Mouse (Mus musculus) left cerebral cortex, adult 2 months (tissue): ENCODE data around the gene Acad11. TPM values are rescaled to one million over a fixed set of nuclear protein-coding genes. Genes with fewer than 3 reads are reported as not detected.

Experiments used
- DNase-seq, 2 experiments: peaks; one replicate each; pipeline ENCODE4 v3.0.0; 2021 to 2022; ENCODE audit warnings: low spot score in 2 of 2, mixed read lengths in 1 of 2; ENCODE audit errors: extremely low spot score in 1 of 2
- H3K27ac ChIP-seq: fragments of 200-600 bp; 2 replicates; pipeline ENCODE4 v1.8.1; 2022
- H3K4me3 ChIP-seq: fragments of 200-600 bp; 2 replicates; pipeline ENCODE4 v1.8.1; 2022
- CTCF ChIP-seq: fragments of 200-600 bp; IDR thresholded peaks from 2 replicates; pipeline ENCODE4 v1.8.1; 2022; ENCODE audit warnings: antibody characterized with exemption, mild to moderate bottlenecking, moderate library complexity
- intact Hi-C: fragments of 180-260 bp; cut with DNase I; formaldehyde crosslinking; loops from one replicate; pipeline ENCODE4 v1.15.1; 2025
- total RNA-seq, 2 experiments: library from RNA; stranded (reverse); gene quantifications; 2 replicates each; pipeline ENCODE4 v1.2.3; 2021

Gene Acad11
- total RNA-seq, 2 experiments from 2014 or later: 21.4 to 24.7 TPM

DNA sequence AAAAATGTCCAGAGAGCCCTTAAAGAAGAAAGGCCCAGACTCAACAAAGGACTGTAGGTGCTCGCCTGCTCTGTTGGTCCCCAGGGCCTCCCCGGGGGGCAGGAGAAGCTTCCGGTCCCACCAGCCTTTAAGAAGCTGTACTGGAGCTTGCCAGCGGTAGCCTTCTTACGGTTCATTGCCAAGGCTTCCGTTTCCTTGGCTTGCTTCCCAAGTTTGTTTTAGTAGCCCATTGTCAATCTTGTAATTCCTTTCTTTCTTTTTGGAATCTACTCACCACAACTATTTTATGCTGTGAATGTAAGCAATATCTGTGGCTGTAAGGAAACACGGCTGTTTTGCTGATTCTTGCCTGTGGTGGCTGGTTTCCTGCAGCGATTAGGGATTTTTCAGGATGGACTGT, 25.4 kb downstream of the Acad11 start:
- DNase-seq: no peak
- H3K4me3 ChIP-seq: no peak overlapping the region
- TF ChIP-seq CTCF: no peak
- intact Hi-C loops: no loop called here
- H3K27ac ChIP-seq: no peak overlapping the region

DNA sequence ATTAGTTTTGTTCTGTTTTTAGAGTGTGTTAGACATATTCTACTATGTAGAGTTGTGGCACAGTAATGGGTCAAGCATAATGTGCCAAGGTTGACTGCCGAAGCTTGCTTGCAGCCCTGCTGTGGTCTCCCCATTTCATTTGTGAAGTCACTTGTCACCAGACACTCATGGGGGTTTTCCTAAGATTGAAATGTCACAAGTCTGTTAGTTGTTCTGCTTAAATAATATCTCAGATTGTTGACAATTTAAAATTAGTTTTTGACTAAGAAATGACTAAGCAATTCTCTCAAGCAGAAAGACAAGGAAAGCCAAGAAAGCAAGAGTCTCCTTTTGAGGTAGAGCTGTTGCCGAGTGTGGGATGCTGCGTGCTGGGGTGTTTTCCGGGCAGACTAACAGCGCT, 29.8 kb downstream of the Acad11 start:
- intact Hi-C loops: no loop called here
- H3K27ac ChIP-seq: no peak overlapping the region
- no peak for TF ChIP-seq CTCF
- H3K4me3 ChIP-seq: no peak overlapping the region
- no peak for DNase-seq

DNA sequence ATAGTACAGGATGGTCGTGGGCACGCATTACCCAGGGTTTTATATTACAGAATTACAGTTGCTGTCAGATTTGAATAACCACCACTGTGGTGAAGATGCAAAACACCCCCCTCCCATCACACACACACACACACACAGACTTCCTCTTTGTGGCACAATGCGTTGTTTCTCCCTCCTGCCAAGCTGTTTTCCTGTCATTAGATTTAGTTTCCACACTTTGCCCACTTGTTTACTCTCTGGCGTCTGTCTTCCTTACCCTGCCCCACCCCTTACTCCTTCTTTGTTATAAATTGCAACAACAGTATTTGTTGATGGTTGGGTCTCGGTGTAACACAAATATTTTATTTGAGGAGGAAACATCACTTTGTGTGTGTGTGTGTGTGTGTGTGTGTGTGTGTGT, 35.1 kb downstream of the Acad11 start:
- intact Hi-C loops: no loop called here
- TF ChIP-seq CTCF: no peak
- no peak overlapping the region for H3K4me3 ChIP-seq
- H3K27ac ChIP-seq: no peak overlapping the region
- no peak for DNase-seq

DNA sequence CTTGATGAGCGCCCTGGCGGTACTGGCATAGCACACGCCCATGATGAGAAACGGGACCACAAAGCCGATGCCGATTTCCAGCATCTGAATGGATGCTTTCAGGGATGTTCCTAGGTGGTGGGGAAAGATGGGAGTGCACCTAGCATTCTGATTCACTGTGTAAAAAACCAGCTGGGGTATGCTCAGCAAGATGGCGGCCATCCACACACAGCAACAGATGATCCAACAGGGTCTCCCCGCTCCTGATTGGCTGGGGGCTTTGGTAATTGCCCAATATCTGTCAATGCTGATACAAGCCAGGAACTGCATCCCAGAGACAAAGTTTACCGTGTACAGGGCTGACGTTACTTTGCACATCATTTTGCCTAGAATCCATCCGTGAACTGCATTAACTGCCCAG, 35.9 kb downstream of the Acad11 start:
- no peak overlapping the region for H3K27ac ChIP-seq
- no peak for DNase-seq
- no peak for TF ChIP-seq CTCF
- no peak overlapping the region for H3K4me3 ChIP-seq
- intact Hi-C loops: no loop called here

DNA sequence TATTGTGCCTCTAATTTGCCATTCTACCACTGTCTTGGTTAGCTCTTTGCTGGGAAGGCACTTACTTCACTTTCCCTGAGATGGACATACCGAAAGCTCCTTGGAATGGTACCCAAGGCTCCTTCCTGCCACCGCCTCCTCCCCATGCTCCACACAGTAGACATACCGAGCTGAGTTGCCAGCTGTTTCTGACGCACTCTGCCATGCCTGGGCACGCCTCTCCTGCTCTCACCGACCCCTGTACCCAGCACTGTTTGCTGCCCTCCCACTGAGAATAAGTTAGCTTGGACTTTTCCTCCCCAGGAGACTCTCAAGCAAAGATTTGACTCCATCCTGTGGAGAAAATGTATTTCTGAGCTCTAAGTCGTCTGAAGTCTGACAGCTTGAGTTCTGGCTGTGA, 37.6 kb downstream of the Acad11 start:
- no peak overlapping the region for H3K4me3 ChIP-seq
- no peak for DNase-seq
- no peak overlapping the region for H3K27ac ChIP-seq
- intact Hi-C loops: no loop called here
- no peak for TF ChIP-seq CTCF

DNA sequence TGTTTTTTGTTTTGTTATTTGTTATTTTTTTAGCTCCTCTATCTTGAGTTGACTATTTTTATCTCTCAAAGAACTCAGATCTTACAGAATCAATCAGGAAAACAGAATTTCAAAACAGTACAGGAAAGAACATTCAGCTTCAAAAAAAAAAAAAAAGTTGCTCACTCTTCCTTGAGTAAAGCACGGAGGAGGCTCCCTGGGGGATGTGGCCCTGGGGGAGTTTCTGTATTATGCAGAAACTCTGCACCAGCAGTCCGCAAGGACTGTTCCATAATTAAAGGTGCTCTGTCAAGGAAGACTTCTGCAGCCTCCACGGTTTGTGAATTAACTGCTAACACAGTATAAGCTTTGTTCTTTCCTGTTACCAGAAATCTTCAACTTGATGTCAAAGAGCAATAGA, 38.3 kb downstream of the Acad11 start:
- no peak overlapping the region for H3K27ac ChIP-seq
- no peak for TF ChIP-seq CTCF
- no peak overlapping the region for H3K4me3 ChIP-seq
- DNase-seq: no peak
- intact Hi-C loops: no loop called here

DNA sequence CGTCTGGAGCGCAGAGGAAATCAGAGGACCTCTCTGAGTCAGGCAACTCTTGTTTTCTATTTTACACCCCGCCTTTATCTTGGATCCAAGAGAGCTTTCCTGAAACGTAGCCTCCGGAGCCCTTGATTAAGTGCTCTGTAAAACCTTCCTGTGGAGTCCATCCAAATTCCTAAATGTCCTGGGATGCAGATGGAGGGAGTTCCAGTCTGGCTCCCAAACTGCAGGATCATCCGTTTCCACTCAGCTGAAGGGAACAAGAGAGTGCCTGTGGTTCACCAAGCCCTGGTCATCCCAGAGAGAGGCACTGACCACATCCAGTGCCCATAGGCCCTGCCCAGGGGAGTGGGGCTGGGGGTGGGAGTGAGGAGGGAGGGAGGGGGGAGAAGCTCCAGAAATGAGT, 39.1 kb downstream of the Acad11 start:
- H3K27ac ChIP-seq: no peak overlapping the region
- DNase-seq: no peak
- TF ChIP-seq CTCF: no peak
- intact Hi-C loops: no loop called here
- H3K4me3 ChIP-seq: no peak overlapping the region

DNA sequence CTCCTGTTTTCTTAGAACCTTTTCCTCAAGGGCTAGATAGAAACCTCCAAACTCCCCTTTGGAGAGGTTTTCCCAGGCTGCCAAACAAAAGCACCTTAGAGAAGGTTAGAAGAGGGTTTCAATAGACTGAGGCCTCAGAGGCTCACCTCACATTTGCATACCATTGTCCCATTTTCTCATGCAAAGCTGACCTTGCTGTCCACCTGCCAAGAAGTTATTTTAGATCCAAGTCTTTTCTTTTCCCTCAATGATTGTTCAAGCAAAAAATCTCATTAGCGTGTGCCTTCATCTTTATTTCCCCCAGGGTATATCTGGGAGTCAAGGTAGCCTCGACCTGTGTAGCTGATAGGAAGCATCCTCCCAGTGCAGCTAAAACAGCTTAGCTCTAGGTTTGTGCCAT, 39.7 kb downstream of the Acad11 start:
- Histone ChIP-seq H3K4me3 (no peak overlapping the region), H3K27ac (no peak overlapping the region)
- TF ChIP-seq CTCF: no peak
- intact Hi-C loops: no loop called here
- no peak for DNase-seq

DNA sequence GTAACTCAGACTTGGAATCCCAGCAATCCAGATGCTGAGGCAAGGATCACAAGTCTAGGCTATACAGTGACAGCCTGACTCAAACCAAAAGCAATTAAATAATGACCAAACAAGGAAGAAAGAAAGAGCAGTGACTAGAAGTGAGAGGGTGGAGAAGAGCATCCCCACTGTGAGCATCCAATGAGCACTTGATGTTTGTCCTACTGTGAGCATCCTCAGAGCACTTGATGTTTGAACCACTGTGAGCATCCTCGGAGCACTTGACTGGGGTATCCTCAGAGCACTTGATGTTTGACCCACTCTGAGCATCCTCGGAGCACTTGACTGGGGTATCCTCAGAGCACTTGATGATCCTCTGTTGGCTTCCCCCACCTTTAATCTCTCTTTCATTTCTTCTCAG, 41.8 kb downstream of the Acad11 start:
- no peak for TF ChIP-seq CTCF
- intact Hi-C loops: no loop called here
- no peak for DNase-seq
- Histone ChIP-seq H3K4me3 (no peak overlapping the region), H3K27ac (no peak overlapping the region)

DNA sequence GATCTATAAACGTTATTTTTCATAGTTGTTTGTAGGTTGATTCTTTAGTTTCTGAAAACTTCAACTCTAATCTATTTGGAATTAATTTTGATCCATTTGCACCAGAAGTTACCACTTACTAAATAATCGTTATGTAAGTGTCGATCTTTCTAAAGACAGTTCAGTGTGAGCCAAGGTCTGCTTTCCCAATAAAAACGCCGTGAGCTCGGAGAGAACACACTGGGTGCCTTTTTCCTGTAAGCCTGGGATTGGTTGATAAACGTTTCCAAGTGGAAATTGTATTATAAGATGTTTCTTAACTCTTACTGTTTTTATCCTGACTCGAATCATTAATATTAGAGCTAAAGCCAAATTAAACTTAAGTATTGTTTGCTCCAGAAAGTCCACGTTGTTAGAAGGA, 43.8 kb downstream of the Acad11 start:
- Histone ChIP-seq H3K4me3 (no peak overlapping the region), H3K27ac (no peak overlapping the region)
- TF ChIP-seq CTCF: no peak
- intact Hi-C loops: no loop called here
- no peak for DNase-seq

DNA sequence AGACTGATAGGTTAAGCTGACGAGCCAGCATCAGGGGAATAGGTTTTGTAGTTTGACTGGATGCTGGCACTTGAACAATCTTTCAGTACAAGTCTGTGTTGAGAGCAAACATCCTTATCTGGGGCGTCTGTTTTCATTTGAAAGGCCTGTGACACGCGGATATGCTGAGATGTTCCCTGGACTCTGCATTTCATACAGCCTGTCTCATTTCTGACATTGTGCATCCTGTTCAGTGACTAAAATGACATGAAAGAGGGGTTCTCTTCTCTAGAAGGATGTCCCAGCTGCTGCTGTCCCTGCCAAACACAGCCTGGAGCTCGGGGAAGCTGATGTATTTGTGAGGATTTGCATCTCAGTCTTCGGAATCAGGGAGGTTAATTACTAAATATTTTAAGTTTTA, 44.3 kb downstream of the Acad11 start:
- intact Hi-C loops: no loop called here
- TF ChIP-seq CTCF: no peak
- no peak for DNase-seq
- H3K4me3 ChIP-seq: no peak overlapping the region
- no peak overlapping the region for H3K27ac ChIP-seq

DNA sequence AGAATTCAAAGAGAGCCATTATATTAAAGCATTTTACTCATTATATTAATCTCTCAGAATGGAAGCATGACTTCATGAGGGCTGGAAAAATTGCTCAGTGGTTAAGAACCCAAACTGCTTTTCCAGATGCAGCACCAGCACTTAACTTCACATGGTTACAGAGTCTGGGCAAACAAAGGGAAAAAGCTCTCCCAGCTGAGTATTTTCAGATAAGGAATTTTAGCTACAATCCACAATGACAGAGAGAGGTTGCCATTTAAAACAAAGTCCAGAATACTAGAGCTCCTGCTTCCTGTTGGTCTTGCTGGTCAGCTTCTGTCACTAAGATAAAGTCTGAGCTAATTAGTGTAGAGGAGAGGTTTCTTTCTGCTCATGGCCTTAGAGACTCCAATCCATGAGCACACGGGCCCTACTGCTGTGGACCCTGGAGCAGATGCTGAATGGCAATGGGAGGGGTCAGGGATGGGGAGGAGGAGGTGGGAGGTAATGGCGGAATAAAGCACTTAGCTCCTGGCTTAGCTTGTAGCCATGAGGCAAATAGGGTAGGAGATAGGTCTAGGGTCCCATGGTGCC, 45.5 kb downstream of the Acad11 start:
- no peak for TF ChIP-seq CTCF
- H3K27ac ChIP-seq: no peak overlapping the region
- intact Hi-C loops: no loop called here
- DNase-seq: no peak
- H3K4me3 ChIP-seq: no peak overlapping the region

DNA sequence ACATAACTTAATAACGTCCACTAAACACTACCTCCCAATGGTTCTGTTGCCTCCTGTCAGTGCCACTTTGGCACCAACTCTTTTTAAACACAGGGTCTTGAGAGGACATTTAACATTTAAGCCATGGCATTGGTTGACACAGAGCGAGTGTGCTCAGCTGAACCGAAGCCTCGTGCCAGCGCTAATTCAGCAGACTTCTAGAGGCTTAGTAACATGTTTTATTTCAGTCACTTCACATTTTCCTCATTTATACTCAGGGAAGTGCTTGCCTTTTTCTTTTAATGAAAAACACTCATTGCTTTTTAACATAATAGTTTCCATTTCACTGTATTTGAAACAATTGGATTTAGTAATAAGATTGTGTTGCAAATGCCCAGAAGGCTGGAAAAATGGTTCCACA, 46.0 kb downstream of the Acad11 start:
- intact Hi-C loops: no loop called here
- no peak for DNase-seq
- H3K4me3 ChIP-seq: no peak overlapping the region
- no peak for TF ChIP-seq CTCF
- H3K27ac ChIP-seq: no peak overlapping the region

DNA sequence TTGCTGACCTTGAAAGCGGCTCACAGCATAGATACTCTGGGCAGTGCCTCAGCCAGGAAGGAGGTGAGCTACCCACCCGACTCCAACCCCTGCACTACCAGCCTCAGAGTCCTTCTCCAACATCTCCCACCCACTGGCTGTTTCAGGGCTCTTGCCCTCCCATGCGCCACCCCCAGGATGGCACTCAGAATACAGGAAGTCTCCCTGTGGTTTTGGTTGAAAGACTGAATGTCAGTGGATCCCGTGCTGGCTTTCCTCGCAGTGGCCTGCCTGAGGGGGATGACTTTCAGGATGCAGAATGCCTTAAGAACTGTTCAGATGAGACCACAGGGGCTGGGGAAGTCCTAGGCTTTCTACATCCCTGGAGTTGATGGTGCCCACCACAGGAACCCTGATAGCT, 59.9 kb downstream of the Acad11 start:
- intact Hi-C loops: no loop called here
- H3K27ac ChIP-seq: no peak overlapping the region
- TF ChIP-seq CTCF: no peak
- DNase-seq: no peak
- no peak overlapping the region for H3K4me3 ChIP-seq
